Mouse (Mus musculus): ENCODE measurements at regions not wholly inside any gene's neighbourhood (a gene's known extent, or its start where the extent isn't known, plus 50 kb on each side); places are given as distances from the start of the nearest gene placed in this dataset.

DNA sequence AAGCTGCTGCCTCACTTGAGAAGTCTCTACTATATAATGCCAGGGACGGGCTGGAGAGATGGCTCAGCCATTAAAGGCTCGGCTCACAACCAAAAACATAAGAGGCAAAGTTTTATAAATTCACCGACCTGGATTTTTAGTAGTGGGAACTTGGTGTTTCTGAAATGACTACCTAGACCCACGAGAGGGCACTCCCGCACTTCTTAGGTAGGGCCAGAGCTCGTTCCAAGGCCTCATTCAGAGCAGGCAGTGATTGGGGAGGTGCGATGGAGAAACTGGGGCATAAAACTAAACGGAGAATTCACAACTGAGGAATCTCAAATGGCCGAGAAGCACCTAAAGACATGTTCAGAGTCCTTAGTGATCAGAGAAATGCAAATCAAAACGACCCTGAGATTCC lies 103.7 kb upstream of the Dmrta1 start:
- TF ChIP-seq CTCF (IDR thresholded peaks at IDR 0.05; ENCODE audit: insufficient read depth, low read depth, low read length) (no peak), POLR2A (IDR thresholded peaks at IDR 0.05; ENCODE audit: insufficient read depth, low read depth, low read length) (no peak)

Data from olfactory bulb, adult 2 months (tissue).